Mouse (Mus musculus) limb, embryonic 15.5 days (tissue): ENCODE results near the gene Mxd1. TPM values are rescaled to one million over a fixed set of nuclear protein-coding genes. Genes with fewer than 3 reads are reported as not detected.

Experiments used
- ATAC-seq: fragments of 200-750 bp; cut with Nextera tagmentation; 2 replicates; pipeline ENCODE4 v1.8.0; 2017; ENCODE audit warnings: low read depth, moderate TSS enrichment; ENCODE audit not compliant: insufficient number of reproducible peaks, low FRiP score, low TSS enrichment
- H3K27ac ChIP-seq: fragments of 300-500 bp; sonication (generic); 2 replicates; pipeline ENCODE4 v1.5.1; 2015; ENCODE audit warnings: moderate library complexity, mild to moderate bottlenecking, inconsistent platforms
- H3K27me3 ChIP-seq: fragments of 300-500 bp; sonication (generic); 2 replicates; pipeline ENCODE4 v1.6.1; 2015; ENCODE audit warnings: inconsistent platforms
- H3K36me3 ChIP-seq: fragments of 300-500 bp; sonication (generic); 2 replicates; pipeline ENCODE4 v1.6.1; 2015; ENCODE audit warnings: inconsistent platforms
- H3K4me1 ChIP-seq: fragments of 300-500 bp; sonication (generic); 2 replicates; pipeline ENCODE4 v1.6.1; 2015; ENCODE audit warnings: inconsistent platforms
- H3K4me2 ChIP-seq: fragments of 300-500 bp; sonication (generic); 2 replicates; pipeline ENCODE4 v1.6.1; 2015; ENCODE audit warnings: mild to moderate bottlenecking, inconsistent platforms
- H3K4me3 ChIP-seq: fragments of 300-500 bp; sonication (generic); 2 replicates; pipeline ENCODE4 v1.5.1; 2015; ENCODE audit warnings: mild to moderate bottlenecking, inconsistent platforms
- H3K9ac ChIP-seq: fragments of 300-500 bp; sonication (generic); 2 replicates; pipeline ENCODE4 v1.6.1; 2015; ENCODE audit warnings: inconsistent platforms
- H3K9me3 ChIP-seq: fragments of 300-500 bp; sonication (generic); 2 replicates; pipeline ENCODE4 v1.6.1; 2016; ENCODE audit warnings: inconsistent platforms
- WGBS: fragments of 180-500 bp; shearing (Covaris S2); methylation state at CpG from one replicate; pipeline ENCODE4 v1.1.7; 2015; 5-methylcytosine and 5-hydroxymethylcytosine counted together
- polyA plus RNA-seq: library from polyadenylated mRNA; unstranded; fragments of >200 nt; fragmentation: Nextera tagmentation; extraction: Ambion mirVana; gene quantifications from 2 replicates; pipeline ENCODE4 v1.2.1, GENCODE M21; 2015

The Mxd1 gene
- polyA plus RNA-seq, 1 experiment from 2014 or later = 15.2 TPM

GRCm38 (mm10) chr6:86670873-86671272 is 1.9 kb upstream of the Mxd1 start:
- H3K9ac ChIP-seq = no peak overlapping the region
- peaks cover 43% of the 10 kb centered on the region for H3K36me3 ChIP-seq
- no peak overlapping the region for H3K4me3 ChIP-seq
- H3K4me2 ChIP-seq = no peak overlapping the region
- peaks cover 20% of the 10 kb centered on the region for H3K4me1 ChIP-seq
- WGBS = 22% methylated on average over 2 of the region's 2 CpGs
- no peak for ATAC-seq
- no peaks in the 10 kb centered on the region for H3K27me3 ChIP-seq
- H3K27ac ChIP-seq = no peak overlapping the region
- no peaks in the 10 kb centered on the region for H3K9me3 ChIP-seq

DNA sequence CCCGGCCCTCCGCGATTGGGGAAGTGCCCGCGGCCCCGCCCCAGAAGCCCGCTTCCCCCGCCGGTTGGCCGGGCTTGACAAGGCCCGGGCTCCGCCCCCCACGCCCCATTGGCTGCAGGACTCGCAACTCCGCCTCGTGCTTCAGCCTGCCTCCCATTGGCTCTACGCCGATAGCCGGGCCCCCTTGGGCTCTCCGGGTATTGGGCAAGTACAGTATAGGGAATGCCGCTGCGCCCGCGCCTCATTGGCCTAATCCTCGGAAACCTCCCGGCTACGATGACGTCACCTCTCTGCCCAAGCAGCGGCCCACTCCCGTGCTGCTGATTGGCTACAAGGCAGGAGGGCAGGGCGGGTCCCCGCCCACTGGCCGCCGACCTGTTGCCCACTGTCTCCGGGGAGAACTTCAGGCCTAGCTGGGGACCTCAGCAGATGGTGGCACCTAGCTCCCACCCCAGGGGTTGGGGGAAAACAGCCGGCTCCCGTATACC is 323 bp upstream of the Mxd1 start:
- Histone ChIP-seq H3K4me3 (peak overlapping the region; percentile 83), H3K4me2 (peak overlapping the region; percentile 90), H3K36me3 (peaks cover 34% of the 10 kb centered on the region), H3K27me3 (no peaks in the 10 kb centered on the region), H3K27ac (peak overlapping the region; percentile 76), H3K9ac (peak overlapping the region; percentile 47), H3K4me1 (peaks cover 25% of the 10 kb centered on the region), H3K9me3 (no peaks in the 10 kb centered on the region)
- ATAC-seq = peak; percentile 100
- WGBS = 2% methylated on average over 35 of the region's 37 CpGs

- ATAC-seq = no peak
- H3K27ac ChIP-seq = no peak overlapping the region
- no peak overlapping the region for H3K9ac ChIP-seq
- H3K4me3 ChIP-seq = no peak overlapping the region
- H3K27me3 ChIP-seq = no peaks in the 10 kb centered on the region
- H3K9me3 ChIP-seq = no peaks in the 10 kb centered on the region
- H3K4me1 ChIP-seq = peaks cover 25% of the 10 kb centered on the region
- H3K36me3 ChIP-seq = peaks cover 33% of the 10 kb centered on the region
- H3K4me2 ChIP-seq = no peak overlapping the region
- WGBS = 89% methylated on average over 10 of the region's 10 CpGs
Measured at GRCm38 (mm10) chr6:86667061-86667460, 1.9 kb downstream of the Mxd1 start.

DNA sequence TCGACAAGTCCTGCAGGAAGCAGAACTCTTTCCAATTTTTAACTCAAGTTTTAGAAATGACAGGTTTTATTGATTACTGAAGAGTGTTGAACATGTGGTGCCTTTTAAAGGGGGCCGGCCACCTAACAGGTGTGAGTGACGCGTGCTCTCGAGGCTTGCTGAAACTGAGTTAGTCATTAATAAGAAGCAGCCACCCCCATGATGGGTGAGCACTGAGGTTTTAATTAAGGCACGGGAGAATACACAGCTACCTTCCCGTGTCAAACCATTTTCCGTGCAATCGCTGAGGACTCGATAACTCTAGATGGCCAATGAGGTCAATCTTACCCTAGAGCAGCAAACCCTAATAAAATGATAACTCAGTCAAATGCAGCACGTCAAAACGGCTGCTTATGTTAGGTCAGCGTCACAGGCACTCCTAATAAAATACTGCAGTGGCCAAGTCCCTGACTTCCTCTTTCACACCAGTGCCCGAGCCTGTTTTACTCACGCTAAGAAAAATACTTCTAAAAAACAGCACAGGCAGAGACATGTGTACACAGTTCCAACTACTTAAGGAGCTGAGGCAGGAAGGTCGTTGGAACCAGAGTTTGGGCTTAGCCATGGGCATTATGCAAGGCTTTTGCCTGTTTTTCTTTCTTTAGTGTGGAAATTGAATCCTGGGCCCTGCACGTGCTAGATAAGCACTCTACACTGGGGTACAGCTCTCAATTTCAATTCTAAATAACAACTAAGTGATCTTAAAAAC is 3.2 kb downstream of the Mxd1 start:
- ATAC-seq = no peak
- Histone ChIP-seq H3K36me3 (peaks cover 33% of the 10 kb centered on the region), H3K4me1 (peaks cover 25% of the 10 kb centered on the region), H3K27me3 (no peaks in the 10 kb centered on the region), H3K4me3 (no peak overlapping the region), H3K27ac (no peak overlapping the region), H3K4me2 (no peak overlapping the region), H3K9me3 (no peaks in the 10 kb centered on the region), H3K9ac (no peak overlapping the region)
- WGBS = 42% methylated on average over 17 of the region's 17 CpGs

GRCm38 (mm10) chr6:86665076-86665475 is 3.9 kb downstream of the Mxd1 start:
- Histone ChIP-seq H3K4me3 (no peak overlapping the region), H3K9ac (no peak overlapping the region), H3K27me3 (no peaks in the 10 kb centered on the region), H3K9me3 (no peaks in the 10 kb centered on the region), H3K4me2 (no peak overlapping the region), H3K36me3 (peaks cover 39% of the 10 kb centered on the region), H3K27ac (no peak overlapping the region), H3K4me1 (peaks cover 25% of the 10 kb centered on the region)
- WGBS = 59% methylated on average over 5 of the region's 5 CpGs
- no peak for ATAC-seq

DNA sequence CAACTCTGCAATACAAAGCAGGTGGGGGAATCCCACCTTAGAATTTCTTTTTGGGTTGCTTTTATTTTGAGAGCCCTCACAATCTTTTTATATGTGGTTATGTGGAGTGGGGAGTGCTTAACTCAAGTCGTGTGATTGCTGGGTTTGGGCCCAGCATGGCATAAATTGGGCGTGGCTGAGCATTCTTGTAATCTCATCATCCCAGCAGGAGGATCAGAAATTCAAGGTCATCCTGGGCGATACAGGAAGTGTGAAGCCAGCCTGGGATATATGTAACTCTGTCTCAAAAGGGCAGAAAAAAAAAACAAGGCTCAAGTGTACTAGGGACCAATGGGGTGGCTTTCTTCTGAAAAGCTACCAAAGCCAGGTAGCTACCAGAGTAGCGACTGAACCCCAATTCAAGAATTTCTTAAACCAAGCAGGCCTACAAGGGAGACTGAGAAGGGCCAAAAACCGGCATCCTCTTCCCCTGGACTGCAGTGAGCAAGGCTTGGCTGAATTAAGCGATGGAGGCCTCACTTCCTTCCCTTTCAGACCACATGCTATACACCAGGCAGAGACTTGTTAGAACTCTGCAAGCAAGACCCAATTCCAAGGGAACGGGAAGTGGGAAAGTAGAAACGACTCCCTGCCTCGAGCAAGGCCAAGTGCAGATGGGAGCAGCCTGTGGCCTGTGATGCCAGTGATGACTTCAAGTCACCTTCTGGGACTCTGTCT is 8.6 kb downstream of the Mxd1 start:
- Histone ChIP-seq H3K4me2 (no peak overlapping the region), H3K36me3 (peaks cover 68% of the 10 kb centered on the region), H3K27ac (no peak overlapping the region), H3K27me3 (no peaks in the 10 kb centered on the region), H3K9me3 (no peaks in the 10 kb centered on the region), H3K4me1 (0 out of 2 replicates have a peak, but pooled peaks cover under 1% of the 10 kb centered on the region), H3K4me3 (no peak overlapping the region), H3K9ac (no peak overlapping the region)
- WGBS = 64% methylated on average over 9 of the region's 9 CpGs
- ATAC-seq = no peak

GRCm38 (mm10) chr6:86658501-86658900 is 10.5 kb downstream of the Mxd1 start:
- Histone ChIP-seq H3K36me3 (peaks cover 65% of the 10 kb centered on the region), H3K4me2 (no peak overlapping the region), H3K9ac (no peak overlapping the region), H3K4me3 (no peak overlapping the region), H3K27ac (no peak overlapping the region), H3K4me1 (no peaks in the 10 kb centered on the region), H3K9me3 (no peaks in the 10 kb centered on the region), H3K27me3 (no peaks in the 10 kb centered on the region)
- 85% methylated on average over 3 of the region's 3 CpGs for WGBS
- ATAC-seq = no peak

DNA sequence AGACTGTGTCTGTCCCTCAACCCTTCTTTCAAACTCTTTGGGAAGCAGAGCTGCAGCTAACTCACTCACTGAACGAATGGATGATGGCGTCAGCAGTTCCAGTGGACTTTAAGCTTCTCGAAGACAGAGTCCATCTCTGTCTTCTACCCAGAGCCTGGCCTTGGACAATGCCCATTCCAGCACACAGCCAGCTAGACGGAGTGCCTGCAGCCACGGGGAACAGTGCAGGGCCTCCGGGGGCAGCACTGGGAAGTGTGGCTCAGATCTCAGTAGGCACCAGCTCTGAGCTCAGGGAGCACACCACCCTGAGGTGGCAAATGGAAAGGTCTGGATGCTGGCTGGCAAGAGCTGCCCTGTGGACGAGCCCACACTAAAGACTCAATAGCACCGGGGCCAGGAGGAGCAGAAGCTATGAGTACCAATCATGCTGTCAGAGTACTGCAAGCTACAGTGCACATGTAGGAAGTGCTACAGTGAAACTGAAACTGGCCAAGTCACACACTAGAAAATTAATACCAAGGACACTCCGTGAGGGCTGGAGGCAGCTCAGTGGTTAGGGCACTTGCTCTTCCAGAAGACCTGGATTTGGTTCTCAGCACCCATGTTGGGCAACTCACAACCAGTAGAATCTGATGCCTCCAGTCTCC is 14.6 kb downstream of the Mxd1 start:
- no peaks in the 10 kb centered on the region for H3K4me1 ChIP-seq
- H3K4me2 ChIP-seq = no peak overlapping the region
- H3K9me3 ChIP-seq = no peaks in the 10 kb centered on the region
- ATAC-seq = no peak
- H3K9ac ChIP-seq = no peak overlapping the region
- H3K36me3 ChIP-seq = peaks cover 66% of the 10 kb centered on the region
- H3K4me3 ChIP-seq = no peak overlapping the region
- no peaks in the 10 kb centered on the region for H3K27me3 ChIP-seq
- H3K27ac ChIP-seq = no peak overlapping the region
- WGBS = 71% methylated on average over 9 of the region's 9 CpGs

GRCm38 (mm10) chr6:86653026-86653425 is 15.9 kb downstream of the Mxd1 start:
- 89% methylated on average over 6 of the region's 6 CpGs for WGBS
- ATAC-seq = no peak
- H3K36me3 ChIP-seq = peaks cover 60% of the 10 kb centered on the region

DNA sequence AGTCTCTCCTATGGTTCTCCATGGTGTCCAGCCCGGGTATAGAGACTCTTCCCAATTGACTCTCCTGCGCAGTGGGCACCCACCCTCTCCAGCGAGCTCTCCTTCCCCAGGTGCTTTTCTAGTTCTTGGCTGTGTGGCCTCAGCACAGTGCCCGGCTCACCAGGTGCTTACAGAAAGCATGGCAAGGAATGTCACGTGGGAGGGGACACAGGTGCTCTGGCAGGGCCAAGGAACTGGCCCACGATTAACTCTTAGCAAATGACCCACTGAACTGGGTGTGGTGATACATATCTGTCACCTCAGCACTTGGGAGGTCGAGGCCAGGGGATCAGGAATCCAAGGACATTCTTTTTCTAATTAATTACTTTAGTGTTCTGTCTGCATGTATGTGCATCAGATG is 22.8 kb downstream of the Mxd1 start:
- Histone ChIP-seq H3K4me1 (no peaks in the 10 kb centered on the region), H3K36me3 (peaks cover 27% of the 10 kb centered on the region), H3K9me3 (no peaks in the 10 kb centered on the region), H3K27me3 (no peaks in the 10 kb centered on the region), H3K27ac (no peak overlapping the region), H3K4me2 (no peak overlapping the region), H3K4me3 (no peak overlapping the region), H3K9ac (no peak overlapping the region)
- 72% methylated on average over 7 of the region's 7 CpGs for WGBS
- no peak for ATAC-seq

More at GRCm38 (mm10) chr6:86653026-86653425, 15.9 kb downstream of the Mxd1 start:
- H3K9me3 ChIP-seq = no peaks in the 10 kb centered on the region
- no peak overlapping the region for H3K4me2 ChIP-seq
- no peak overlapping the region for H3K27ac ChIP-seq
- no peak overlapping the region for H3K9ac ChIP-seq
- H3K4me3 ChIP-seq = no peak overlapping the region
- H3K4me1 ChIP-seq = no peaks in the 10 kb centered on the region
- no peaks in the 10 kb centered on the region for H3K27me3 ChIP-seq

DNA sequence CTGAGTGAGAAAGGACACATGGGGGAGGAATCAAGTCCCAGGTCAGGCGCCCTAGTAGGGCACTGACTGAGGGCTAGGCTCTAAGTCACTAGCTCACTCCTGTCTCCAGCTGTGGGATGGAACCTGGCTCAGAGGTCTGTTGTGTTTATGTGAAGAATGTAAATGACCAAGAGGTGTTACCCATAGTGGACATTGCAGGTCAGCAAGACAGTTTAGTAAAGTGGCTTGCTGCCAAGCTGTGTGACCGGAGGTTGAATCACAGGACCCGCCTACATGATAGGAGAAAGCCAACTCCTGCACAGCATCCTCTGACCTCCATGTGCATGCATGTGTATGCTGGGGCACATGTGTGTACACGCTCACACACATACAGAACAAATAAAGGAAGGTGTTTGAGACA is 23.4 kb downstream of the Mxd1 start:
- no peak for ATAC-seq
- H3K9me3 ChIP-seq = no peaks in the 10 kb centered on the region
- WGBS = 79% methylated on average over 4 of the region's 4 CpGs
- H3K36me3 ChIP-seq = peaks cover 21% of the 10 kb centered on the region
- H3K27me3 ChIP-seq = no peaks in the 10 kb centered on the region
- H3K4me3 ChIP-seq = no peak overlapping the region
- no peak overlapping the region for H3K9ac ChIP-seq
- H3K27ac ChIP-seq = no peak overlapping the region
- no peaks in the 10 kb centered on the region for H3K4me1 ChIP-seq
- H3K4me2 ChIP-seq = no peak overlapping the region
